Mouse (Mus musculus) hindbrain, embryonic 10.5 days (tissue): ENCODE measurements around the gene Ift57. TPM values are rescaled to one million over a fixed set of nuclear protein-coding genes. Genes with fewer than 3 reads are reported as not detected.

Experiments used
- DNase-seq: peaks from one replicate; pipeline ENCODE4 v3.0.0-alpha.2; 2017; ENCODE audit warnings: low spot score
- H3K27ac ChIP-seq: fragments of 300-500 bp; sonication (generic); 2 replicates; pipeline ENCODE4 v1.5.1; 2016; ENCODE audit warnings: mild to moderate bottlenecking, moderate library complexity
- H3K27me3 ChIP-seq: fragments of 300-500 bp; sonication (generic); 2 replicates; pipeline ENCODE4 v1.6.1; 2016; ENCODE audit warnings: mild to moderate bottlenecking; ENCODE audit not compliant: poor library complexity, insufficient read depth, severe bottlenecking
- H3K36me3 ChIP-seq: fragments of 300-500 bp; sonication (generic); 2 replicates; pipeline ENCODE4 v1.6.1; 2016; ENCODE audit warnings: mild to moderate bottlenecking, moderate library complexity
- H3K4me1 ChIP-seq: fragments of 300-500 bp; sonication (generic); replicated peaks from 2 replicates; pipeline ENCODE4 v1.6.1; 2016; ENCODE audit warnings: mild to moderate bottlenecking
- H3K4me3 ChIP-seq: fragments of 300-500 bp; sonication (generic); 2 replicates; pipeline ENCODE4 v1.5.1; 2016; ENCODE audit warnings: mild to moderate bottlenecking, moderate library complexity
- H3K9me3 ChIP-seq: fragments of 300-500 bp; sonication (generic); 2 replicates; pipeline ENCODE4 v1.6.1; 2016; ENCODE audit warnings: mild to moderate bottlenecking, moderate library complexity
- WGBS: fragments of 180-500 bp; shearing (Covaris S2); methylation state at CpG from one replicate; pipeline ENCODE4 v1.1.7; 2016; 5-methylcytosine and 5-hydroxymethylcytosine counted together
- polyA plus RNA-seq: library from polyadenylated mRNA; unstranded; fragments of >200 nt; fragmentation: Nextera tagmentation; extraction: Ambion mirVana; gene quantifications from 2 replicates; pipeline ENCODE4 v1.2.1, GENCODE M21; 2016

The Ift57 gene
- polyA plus RNA-seq, 1 experiment from 2014 or later = 31.2 TPM

DNA sequence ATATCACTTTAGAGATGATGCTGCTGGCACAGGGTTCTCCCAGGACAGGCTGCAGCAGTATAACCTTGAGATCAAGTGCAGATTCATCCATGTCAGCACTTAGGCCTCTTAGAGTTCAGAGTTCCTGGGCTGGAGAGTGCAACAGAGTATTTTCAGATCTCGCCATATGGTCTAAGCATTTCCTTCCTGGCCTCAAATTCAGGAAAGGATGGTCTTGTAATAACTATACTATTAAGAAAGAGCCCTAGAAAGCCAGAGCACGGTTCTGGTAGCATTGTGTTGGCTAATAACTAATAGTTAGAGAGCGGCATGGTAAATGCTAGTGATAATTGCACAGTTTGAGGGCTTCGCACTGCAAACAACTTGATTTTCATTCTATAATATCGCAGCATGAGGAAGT lies 62.9 kb downstream of the Ift57 start:
- H3K4me3 ChIP-seq = no peak overlapping the region
- no peak overlapping the region for H3K27ac ChIP-seq
- H3K4me1 ChIP-seq = no peaks in the 10 kb centered on the region
- H3K9me3 ChIP-seq = no peaks in the 10 kb centered on the region
- DNase-seq = no peak
- no peaks in the 10 kb centered on the region for H3K27me3 ChIP-seq
- 91% methylated on average over 5 of the region's 5 CpGs for WGBS
- peaks cover 5% of the 10 kb centered on the region; the same call in 1 of the 2 replicates for H3K36me3 ChIP-seq

DNA sequence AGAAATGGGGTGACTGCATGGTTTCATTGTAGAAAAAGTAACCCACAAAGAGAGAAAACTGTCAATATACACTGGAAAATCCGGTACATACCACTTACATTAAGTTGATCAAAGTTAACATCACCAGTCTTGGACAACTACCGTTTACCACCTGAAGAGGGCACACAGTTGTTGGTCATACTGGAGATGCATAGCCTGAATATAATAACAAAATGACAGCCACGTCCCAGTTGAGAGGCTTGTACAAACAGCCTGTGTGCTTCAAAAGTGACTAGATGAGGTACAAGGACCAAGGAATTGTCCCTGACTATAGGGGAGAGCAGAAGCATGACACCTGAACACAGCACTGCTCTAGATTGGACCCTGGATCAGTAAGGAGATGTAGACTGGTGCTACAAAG lies 67.3 kb downstream of the Ift57 start:
- Histone ChIP-seq H3K4me1 (peaks cover 6% of the 10 kb centered on the region), H3K36me3 (peaks cover 5% of the 10 kb centered on the region; the same call in 1 of the 2 replicates), H3K27me3 (no peaks in the 10 kb centered on the region), H3K4me3 (no peak overlapping the region), H3K27ac (no peak overlapping the region), H3K9me3 (no peaks in the 10 kb centered on the region)
- WGBS = 69% methylated on average over 3 of the region's 3 CpGs
- no peak for DNase-seq

DNA sequence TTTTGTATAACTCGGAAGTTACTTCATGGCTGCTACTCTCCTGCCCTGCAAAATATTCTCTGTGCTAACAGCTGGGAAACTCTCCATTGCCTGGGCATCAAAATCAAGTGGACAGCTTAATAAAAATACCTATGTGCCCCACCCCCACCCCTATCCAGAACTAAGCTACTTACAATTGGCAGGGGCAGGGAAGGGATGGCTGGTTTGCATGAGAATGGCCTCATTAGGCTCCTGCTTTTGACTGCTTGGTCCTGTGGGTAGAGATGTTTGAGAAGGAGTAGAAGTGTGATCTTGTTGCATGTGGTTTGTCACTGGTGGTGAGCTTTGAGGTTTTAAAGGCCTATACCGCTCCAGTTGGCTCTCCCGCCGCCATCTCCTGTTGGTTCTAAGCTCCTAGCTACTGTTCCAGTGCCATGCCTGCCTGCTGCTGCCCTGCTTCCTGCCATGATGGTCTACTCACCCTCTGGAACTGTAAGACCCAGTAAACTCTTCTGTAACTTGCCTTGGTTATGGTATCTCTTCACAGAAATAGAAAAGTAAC lies 69.5 kb downstream of the Ift57 start:
- H3K36me3 ChIP-seq = peaks cover 5% of the 10 kb centered on the region; the same call in 1 of the 2 replicates
- no peak overlapping the region for H3K4me3 ChIP-seq
- no peak overlapping the region for H3K27ac ChIP-seq
- no peaks in the 10 kb centered on the region for H3K27me3 ChIP-seq
- H3K4me1 ChIP-seq = peaks cover 6% of the 10 kb centered on the region
- no peaks in the 10 kb centered on the region for H3K9me3 ChIP-seq
- DNase-seq = no peak
- WGBS = 82% methylated on average over 4 of the region's 4 CpGs

DNA sequence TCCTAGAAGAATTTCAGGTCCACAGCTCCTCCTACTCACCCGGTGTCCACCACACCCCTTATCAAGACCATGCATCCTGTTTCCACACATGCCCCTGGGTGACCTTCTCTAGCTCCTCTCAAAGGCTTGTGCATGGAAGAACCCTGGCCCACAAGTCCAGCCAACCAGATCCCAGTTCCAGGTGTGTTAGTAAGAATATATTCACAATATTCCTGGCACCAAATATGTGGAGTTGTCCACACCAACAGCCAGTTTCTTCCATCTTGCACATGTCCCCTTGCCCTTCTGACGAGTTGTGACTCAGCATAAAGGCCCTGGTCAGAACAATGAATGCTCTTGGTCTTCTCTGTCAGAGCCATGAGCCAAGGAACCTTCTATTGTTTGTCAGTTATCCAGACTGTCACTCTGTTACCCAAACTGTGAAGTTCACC lies 70.8 kb downstream of the Ift57 start:
- H3K36me3 ChIP-seq = no peaks in the 10 kb centered on the region
- H3K27me3 ChIP-seq = no peaks in the 10 kb centered on the region
- DNase-seq = no peak
- peaks cover 6% of the 10 kb centered on the region for H3K4me1 ChIP-seq
- H3K4me3 ChIP-seq = no peak overlapping the region
- H3K27ac ChIP-seq = no peak overlapping the region
- H3K9me3 ChIP-seq = no peaks in the 10 kb centered on the region
- 76% methylated on average over 2 of the region's 2 CpGs for WGBS

DNA sequence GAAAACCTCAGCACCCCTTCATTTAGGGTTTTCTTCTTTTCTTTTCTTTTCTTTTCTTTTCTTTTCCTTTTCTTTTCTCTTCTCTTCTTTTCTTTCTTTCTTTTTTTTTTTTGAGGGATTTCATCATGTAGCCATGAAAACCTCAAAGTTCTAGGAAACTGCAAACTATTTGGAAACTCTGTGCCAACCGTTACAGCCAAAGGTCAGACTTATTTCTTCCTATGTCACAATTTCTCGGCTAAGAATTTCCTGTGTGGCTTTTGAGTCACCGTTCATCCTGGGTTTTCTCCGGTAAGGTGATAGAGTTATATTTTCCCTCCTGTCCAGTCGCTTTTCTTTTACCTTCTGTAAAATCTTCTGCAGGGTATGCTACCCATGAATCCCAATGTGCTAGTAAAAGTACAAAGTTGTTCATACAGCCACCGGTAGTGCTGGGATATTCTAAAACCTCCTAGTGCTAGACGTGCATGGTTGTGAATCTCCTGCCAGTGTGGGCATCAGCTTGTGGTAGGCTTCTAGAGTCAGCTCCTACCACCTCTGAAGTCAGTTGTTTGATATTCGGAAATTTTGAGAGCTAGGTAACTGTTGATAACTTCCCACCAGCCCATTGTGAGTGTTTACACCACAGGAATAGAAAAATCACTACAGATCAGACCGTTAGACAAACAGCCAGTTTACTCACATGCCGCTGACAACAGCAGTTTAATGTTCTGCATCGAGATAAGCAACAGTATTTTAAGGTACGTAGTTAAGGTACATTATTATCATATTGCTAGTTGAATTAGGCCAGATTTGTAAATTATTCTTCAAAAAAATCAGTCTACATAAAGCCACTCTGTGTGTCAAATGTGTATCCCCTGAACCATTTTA lies 71.5 kb downstream of the Ift57 start:
- WGBS = 92% methylated on average over 12 of the region's 12 CpGs
- no peaks in the 10 kb centered on the region for H3K9me3 ChIP-seq

DNA sequence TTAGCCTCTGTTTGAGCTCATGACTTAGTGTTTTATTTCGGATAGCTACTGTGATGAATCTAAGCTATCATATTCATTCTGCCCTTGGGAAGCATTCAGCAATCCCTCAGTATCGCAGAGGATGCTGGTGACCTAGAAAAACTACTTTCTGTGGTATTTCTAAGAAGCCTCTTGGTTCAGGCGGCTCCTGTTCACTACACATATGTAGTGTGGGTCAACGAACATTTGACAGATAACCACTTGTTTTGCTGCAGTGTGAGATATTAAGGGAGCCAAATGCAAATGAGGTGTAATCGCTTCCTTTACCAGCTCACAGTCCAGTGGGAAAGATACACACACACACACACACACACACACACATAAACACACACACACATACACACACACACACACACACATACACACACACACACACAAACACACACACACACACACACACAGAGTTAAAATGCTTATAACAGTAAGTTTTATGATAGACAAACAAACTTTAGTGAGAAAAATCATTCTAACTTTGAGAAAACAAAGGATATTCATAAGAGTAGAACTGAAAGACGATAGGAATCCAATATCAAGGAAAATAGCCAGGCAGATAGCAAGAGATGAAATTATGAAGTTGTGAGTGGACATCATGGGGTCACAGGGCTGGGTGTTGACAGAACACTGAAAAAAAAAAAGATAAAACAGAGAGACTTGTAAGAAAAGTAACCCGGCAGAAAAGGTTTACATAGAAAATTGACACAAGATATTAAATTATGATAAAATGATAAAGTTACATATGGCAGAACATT lies 72.8 kb downstream of the Ift57 start:
- no peak overlapping the region for H3K4me3 ChIP-seq
- H3K27me3 ChIP-seq = no peaks in the 10 kb centered on the region
- H3K4me1 ChIP-seq = peaks cover 6% of the 10 kb centered on the region
- no peak for DNase-seq
- no peaks in the 10 kb centered on the region for H3K36me3 ChIP-seq
- no peak overlapping the region for H3K27ac ChIP-seq
- WGBS = 90% methylated on average over 7 of the region's 7 CpGs
- no peaks in the 10 kb centered on the region for H3K9me3 ChIP-seq

More for the DNA sequence above, 71.5 kb downstream of the Ift57 start:
- Histone ChIP-seq H3K27me3 (no peaks in the 10 kb centered on the region), H3K4me1 (peaks cover 6% of the 10 kb centered on the region), H3K4me3 (no peak overlapping the region), H3K27ac (no peak overlapping the region), H3K36me3 (no peaks in the 10 kb centered on the region)
- DNase-seq = no peak

DNA sequence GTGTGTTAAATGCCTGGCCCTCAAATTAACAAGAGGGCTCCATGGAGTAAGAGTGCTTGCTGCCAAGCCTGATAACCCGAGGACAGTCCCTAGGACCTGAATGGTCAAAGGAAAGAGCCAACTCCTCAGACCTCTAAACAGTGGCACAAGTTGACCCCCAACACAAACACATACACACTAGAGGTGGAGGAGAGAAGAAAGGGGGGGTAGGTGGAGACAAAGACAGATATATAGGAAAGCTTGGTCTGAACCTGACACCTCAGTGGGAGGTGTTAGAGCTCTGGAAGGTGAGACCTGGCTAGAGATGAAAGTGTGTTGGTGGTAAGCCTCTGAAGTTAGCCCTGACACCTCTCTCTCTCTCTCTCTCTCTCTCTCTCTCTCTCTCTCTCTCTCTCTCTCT lies 73.5 kb downstream of the Ift57 start:
- Histone ChIP-seq H3K4me1 (peaks cover 6% of the 10 kb centered on the region), H3K27me3 (no peaks in the 10 kb centered on the region), H3K4me3 (no peak overlapping the region), H3K9me3 (no peaks in the 10 kb centered on the region), H3K36me3 (no peaks in the 10 kb centered on the region), H3K27ac (no peak overlapping the region)
- WGBS = 78% methylated on average over 1 of the region's 1 CpGs
- no peak for DNase-seq

DNA sequence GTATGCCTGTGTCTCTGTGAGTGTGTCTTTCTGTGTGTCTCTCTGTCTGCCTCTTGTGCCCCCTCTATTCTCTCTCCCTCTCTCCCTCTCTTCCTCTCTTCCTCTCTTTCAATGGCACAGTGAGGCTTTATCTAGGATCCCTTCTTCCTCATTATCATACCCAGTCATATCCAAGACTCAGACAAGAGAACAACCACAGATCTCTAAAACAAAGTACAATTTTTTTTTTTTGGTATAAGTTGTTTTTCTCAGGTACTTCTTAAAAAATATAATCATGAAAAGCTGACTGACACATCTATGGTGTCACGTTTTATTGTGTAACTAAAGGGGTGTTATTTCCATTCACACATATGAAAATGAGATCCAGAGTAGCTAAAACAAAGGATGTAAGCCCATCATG lies 74.0 kb downstream of the Ift57 start:
- Histone ChIP-seq H3K36me3 (no peaks in the 10 kb centered on the region), H3K27ac (no peak overlapping the region), H3K27me3 (no peaks in the 10 kb centered on the region), H3K4me3 (no peak overlapping the region), H3K4me1 (peaks cover 6% of the 10 kb centered on the region), H3K9me3 (no peaks in the 10 kb centered on the region)
- no peak for DNase-seq
- 88% methylated on average over 1 of the region's 1 CpGs for WGBS

DNA sequence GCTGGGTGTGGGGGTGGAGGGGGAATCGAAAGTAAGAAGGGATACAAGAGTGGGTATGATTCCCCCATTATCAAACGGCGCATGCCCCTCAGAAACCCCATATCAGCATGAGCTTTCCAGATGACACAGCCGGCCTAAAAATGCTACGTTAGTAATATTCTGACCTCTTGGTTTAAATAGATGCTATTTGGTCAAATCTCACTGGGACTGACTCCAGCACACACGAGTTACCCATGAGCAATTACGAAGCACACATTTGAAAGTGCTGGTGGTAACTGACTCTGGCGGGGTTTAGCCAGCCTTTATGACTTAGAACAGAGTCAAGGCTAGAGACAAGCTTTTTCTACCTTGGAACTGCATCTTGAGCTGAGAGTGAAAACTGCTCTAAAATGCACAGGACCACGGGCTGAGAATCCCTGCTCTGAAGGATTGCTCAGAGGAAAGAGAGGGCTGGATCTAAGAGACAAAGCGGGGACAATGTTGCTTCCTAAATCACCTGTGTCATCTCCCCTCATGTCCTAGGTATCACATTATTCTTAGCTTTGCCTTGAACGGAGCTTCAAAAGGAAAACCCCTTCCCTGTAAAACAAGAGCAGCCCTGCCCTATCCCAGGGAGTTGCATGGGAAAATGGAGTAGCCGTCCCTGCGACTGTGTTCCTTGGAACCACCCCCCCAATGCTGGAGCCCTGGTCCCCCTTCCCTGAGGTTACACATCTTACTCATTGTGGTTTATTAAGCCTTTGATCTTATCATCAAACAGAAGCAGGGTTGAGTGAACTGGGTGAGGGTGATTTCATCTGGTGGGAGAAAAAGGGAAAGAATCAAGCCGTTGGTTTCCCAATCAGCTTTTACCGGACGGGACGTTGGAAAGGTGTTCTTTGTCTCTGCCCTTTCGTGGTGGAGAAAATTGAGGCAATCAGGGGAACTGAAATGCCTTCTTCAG lies 75.3 kb downstream of the Ift57 start:
- H3K27ac ChIP-seq = no peak overlapping the region
- DNase-seq = no peak
- H3K36me3 ChIP-seq = no peaks in the 10 kb centered on the region
- no peaks in the 10 kb centered on the region for H3K4me1 ChIP-seq
- H3K4me3 ChIP-seq = no peak overlapping the region
- WGBS = 85% methylated on average over 18 of the region's 18 CpGs
- H3K27me3 ChIP-seq = no peaks in the 10 kb centered on the region
- no peaks in the 10 kb centered on the region for H3K9me3 ChIP-seq

DNA sequence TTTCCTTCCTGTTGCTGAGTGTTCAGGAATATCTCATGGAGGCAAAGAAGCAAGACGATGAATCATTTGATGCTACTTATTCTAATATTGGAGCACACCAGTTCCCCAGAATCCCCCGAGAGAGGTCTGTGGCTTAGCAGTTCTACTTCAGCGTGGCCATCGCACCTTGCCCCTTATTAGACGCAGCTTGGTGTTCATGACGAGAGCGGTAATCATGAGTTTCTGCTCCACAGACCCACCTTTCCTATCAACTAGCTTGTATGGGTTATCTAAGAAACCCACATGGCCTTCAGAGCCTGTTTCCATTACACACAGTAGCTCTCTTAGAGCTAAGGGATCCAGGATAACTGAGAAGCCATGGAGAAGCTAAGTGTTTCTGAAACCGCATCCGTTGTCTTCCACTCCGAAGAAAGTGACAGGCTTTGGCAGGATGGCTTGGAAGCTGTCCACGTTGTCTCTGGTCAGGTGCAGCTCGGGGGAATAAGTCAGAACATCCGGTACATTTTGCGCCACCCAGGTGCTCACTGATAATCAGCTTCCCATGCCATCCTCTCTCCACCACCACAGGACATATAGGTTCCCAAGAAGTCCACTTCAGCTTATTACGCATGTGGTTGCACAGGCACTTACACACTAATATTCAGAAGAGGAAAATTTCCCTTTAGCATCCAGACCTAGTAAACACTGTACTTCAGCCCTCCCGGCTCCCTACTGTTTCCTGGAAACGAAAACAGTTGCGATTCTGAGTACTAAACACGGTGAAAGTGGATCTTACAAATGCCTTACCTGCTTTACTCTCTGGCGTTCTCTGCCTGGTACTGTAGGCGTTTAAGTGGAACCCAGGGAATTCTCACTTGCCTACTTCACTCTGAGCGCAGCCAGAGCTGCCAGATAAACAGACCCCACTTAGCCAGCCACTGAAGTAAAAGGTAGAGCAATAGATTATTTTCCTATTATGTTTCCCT lies 76.3 kb downstream of the Ift57 start:
- DNase-seq = no peak
- no peak overlapping the region for H3K27ac ChIP-seq
- H3K36me3 ChIP-seq = no peaks in the 10 kb centered on the region
- 87% methylated on average over 22 of the region's 22 CpGs for WGBS
- H3K4me1 ChIP-seq = no peaks in the 10 kb centered on the region
- no peak overlapping the region for H3K4me3 ChIP-seq
- no peaks in the 10 kb centered on the region for H3K9me3 ChIP-seq
- no peaks in the 10 kb centered on the region for H3K27me3 ChIP-seq

DNA sequence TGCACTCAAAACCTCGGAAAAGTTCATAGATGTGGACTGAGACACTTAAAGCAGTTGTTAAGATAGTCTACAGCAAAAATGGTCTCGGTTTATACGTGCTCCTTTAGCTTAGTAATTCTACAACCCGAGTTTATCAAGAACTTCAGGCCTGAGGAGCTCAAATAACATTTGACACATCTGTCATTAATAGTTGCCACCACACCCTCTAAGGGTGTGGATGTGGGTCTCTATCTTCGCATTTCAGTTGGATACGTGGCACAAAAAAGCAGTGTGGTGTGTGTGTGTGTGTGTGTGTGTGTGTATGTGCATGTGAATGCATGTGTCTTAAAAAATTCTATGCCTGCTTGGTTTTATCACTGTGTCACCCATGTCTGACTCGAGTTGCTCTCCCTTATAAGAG lies 77.9 kb downstream of the Ift57 start:
- Histone ChIP-seq H3K36me3 (no peaks in the 10 kb centered on the region), H3K4me3 (no peak overlapping the region), H3K9me3 (no peaks in the 10 kb centered on the region), H3K27ac (no peak overlapping the region), H3K27me3 (no peaks in the 10 kb centered on the region), H3K4me1 (no peaks in the 10 kb centered on the region)
- no peak for DNase-seq
- 83% methylated on average over 7 of the region's 7 CpGs for whole genome bisulfite sequencing
